Comparison of ENCODE assay signal across 9 mouse cellular contexts in genomic region chr1:51334289-51334688, GRCm38 (mm10). TPM values are rescaled to one million over a fixed set of nuclear protein-coding genes. Genes with fewer than 3 reads are reported as not detected.
A peak's percentile ranks its signal among the peaks of the same experiment; 100 is the strongest.
DNase-seq lines count a peak whose midpoint lies in the region; ATAC-seq lines count a peak whose summit lies in the region.
"Had no signal": no experiment of that assay in that cellular context is flagged by ENCODE, and none has a peak within 500 bp of the region (broad histone marks: within the 10 kb centered on the region; RNA-seq: fewer than 3 reads in every experiment).

No protein-coding gene starts in this region.

- no peak overlapping the region for H3K4me3 ChIP-seq in midbrain, embryonic 12.5 days

- H3K36me3 ChIP-seq in midbrain, embryonic 12.5 days, result no peaks in the 10 kb centered on the region

- H3K9ac ChIP-seq in midbrain, embryonic 12.5 days (replicated peaks), result no peak overlapping the region
- H3K9ac ChIP-seq: liver, embryonic 14.5 days had no signal

- ATAC-seq in midbrain, embryonic 12.5 days (ENCODE audit: low FRiP score, low read depth), result peak; percentile 62

- 0 out of 2 replicates have a peak overlapping the region, but pooled peaks have one; percentile 30 for H3K27ac ChIP-seq in midbrain, embryonic 12.5 days (replicated peaks)
- H3K27ac ChIP-seq: liver, embryonic 14.5 days had no signal

- peak; percentile 2 for DNase-seq in adrenal gland, postnatal 10 days
- no peak for DNase-seq in adrenal gland, postnatal 4 days (ENCODE audit: low spot score in 2 of 2)
- DNase-seq in cerebellum, adult 11 months, result peak; percentile 46
- peak; percentile 70 to 79 for DNase-seq in frontal cortex, postnatal 36 days (ENCODE audit: low spot score in 2 of 2)
- peak; percentile 48 for DNase-seq in layer of hippocampus, adult 9-10 months (ENCODE audit: low spot score)
- DNase-seq in adrenal gland, adult 2 months, result no peak
- no peak for DNase-seq in testis, postnatal 10 days (ENCODE audit: low spot score)

- 39% methylated on average over 6 of the region's 6 CpGs for WGBS in midbrain, embryonic 12.5 days

- no peaks in the 10 kb centered on the region for H3K27me3 ChIP-seq in midbrain, embryonic 12.5 days

- H3K9me3 ChIP-seq in midbrain, embryonic 12.5 days, result no peaks in the 10 kb centered on the region

- 0 out of 2 replicates have a peak, but pooled peaks cover 5% of the 10 kb centered on the region for H3K4me1 ChIP-seq in midbrain, embryonic 12.5 days

- H3K4me2 ChIP-seq in midbrain, embryonic 12.5 days (replicated peaks), result 0 out of 2 replicates have a peak overlapping the region, but pooled peaks have one; percentile 47

RNA-seq across cellular contexts. Expression of gene Cavin2, which starts 45.4 kb away (rescaled TPM):
- 100 to 1,000 TPM; 134 TPM for total RNA-seq in adrenal gland, postnatal 10 days (2021)
- 10 to 100 TPM; 50.8 to 56.3 TPM for total RNA-seq in adrenal gland, postnatal 4 days (2021)
- polyA plus RNA-seq in midbrain, embryonic 12.5 days (2016; fragmentation: Nextera tagmentation; extraction: Ambion mirVana), result 3.8 and 4.8 TPM in 2 replicates
- total RNA-seq in adrenal gland, adult 2 months (2021), result 10 to 100 TPM; 53.8 to 74.8 TPM
- 20.7 and 26.8 TPM in 2 replicates for polyA plus RNA-seq in adrenal gland, adult 2 months (2012; rRNA removed)

Comparison
In these comparisons a context has a peak if more than half of its experiments do, and no peak if none do; other contexts are left out.
1. DNase-seq: peak in adrenal gland, postnatal 10 days (single experiment), cerebellum, adult 11 months (single experiment), frontal cortex, postnatal 36 days (2 of 2) and layer of hippocampus, adult 9-10 months (single experiment); none in adrenal gland, postnatal 4 days (0 of 2), adrenal gland, adult 2 months (single experiment) and testis, postnatal 10 days (single experiment).